Mouse (Mus musculus) spleen, adult 2 months (tissue): Measurements from ENCODE around the gene Sytl3. TPM values are rescaled to one million over a fixed set of nuclear protein-coding genes. Genes with fewer than 3 reads are reported as not detected.
"Not testable (repeated sequence)": the region's sequence is repeated elsewhere in the genome, so short reads cannot be mapped to it uniquely, and the experiment has no call there.

Experiments
- DNase-seq, 2 experiments: peaks; one replicate each; pipeline versions ENCODE4 v3.0.0 to v3.0.0-alpha.2; 2012 to 2021; ENCODE audit warnings: low spot score in 2 of 2, low read depth in 1 of 2
- H3K27ac ChIP-seq: fragments of 200-500 bp; 2 replicates; pipeline ENCODE4 v1.5.1; 2012; ENCODE audit warnings: low read length, inconsistent platforms; ENCODE audit not compliant: insufficient read depth
- H3K27me3 ChIP-seq: fragments of 200-500 bp; 2 replicates; pipeline ENCODE4 v1.6.1; 2012; ENCODE audit warnings: mild to moderate bottlenecking, moderate library complexity, low read length, inconsistent platforms; ENCODE audit not compliant: control insufficient read depth, insufficient read depth
- H3K36me3 ChIP-seq: fragments of 200-500 bp; 2 replicates; pipeline ENCODE4 v1.6.1; 2012; ENCODE audit warnings: mild to moderate bottlenecking, low read length, inconsistent platforms; ENCODE audit not compliant: control insufficient read depth, insufficient read depth
- H3K4me1 ChIP-seq: fragments of 200-500 bp; 2 replicates; pipeline ENCODE4 v1.6.1; 2011; ENCODE audit warnings: inconsistent platforms; ENCODE audit not compliant: control insufficient read depth, insufficient read depth, insufficient read length
- H3K4me3 ChIP-seq: fragments of 200-500 bp; 2 replicates; pipeline ENCODE4 v1.5.1; 2011; ENCODE audit warnings: mild to moderate bottlenecking, inconsistent platforms; ENCODE audit not compliant: insufficient read depth, insufficient read length; ENCODE audit errors: extremely low read depth
- CTCF ChIP-seq: fragments of 200-500 bp; IDR thresholded peaks from 2 replicates; pipeline ENCODE4 v1.5.1; 2011; ENCODE audit warnings: mild to moderate bottlenecking, inconsistent platforms; ENCODE audit not compliant: insufficient read depth, insufficient read length, insufficient replicate concordance; ENCODE audit errors: extremely low read depth
- POLR2A ChIP-seq: fragments of 200-500 bp; IDR thresholded peaks from 2 replicates; pipeline ENCODE4 v1.6.1; 2011; ENCODE audit warnings: low read depth, low read length, inconsistent platforms
- WGBS: fragments of 180-500 bp; shearing (Covaris S2); methylation state at CpG from one replicate; pipeline ENCODE4 v1.1.7; 2018; 5-methylcytosine and 5-hydroxymethylcytosine counted together
- polyA plus RNA-seq: library from polyadenylated mRNA; depleted of rRNA; stranded (reverse); fragments of >200 nt; gene quantifications from 2 replicates; pipeline ENCODE4 v1.2.3, GENCODE M21; 2012

Sytl3 gene
- polyA plus RNA-seq, 1 experiment: 3.8 TPM

DNA sequence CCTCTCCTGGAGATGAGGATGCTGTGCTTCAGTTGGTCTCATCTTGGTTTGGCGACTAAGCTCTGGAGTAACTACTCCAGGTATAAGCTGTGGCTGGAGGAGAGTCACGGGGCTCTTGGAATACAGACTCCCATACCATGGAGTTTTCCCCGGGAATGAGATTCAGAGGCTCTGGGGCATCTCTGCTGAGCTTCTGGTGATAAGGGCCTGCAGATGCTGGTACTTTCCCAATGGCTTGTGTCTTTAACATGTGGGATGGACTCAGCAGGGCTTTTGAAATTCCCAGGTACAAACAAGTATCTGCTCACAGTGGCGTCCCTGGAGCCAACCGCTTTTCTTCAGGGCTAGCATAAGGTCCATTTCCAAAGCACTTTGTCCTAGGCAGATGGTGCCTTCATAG is 48.5 kb downstream of the Sytl3 start:
- not testable (repeated sequence) for H3K36me3 ChIP-seq, H3K4me3 ChIP-seq, H3K27me3 ChIP-seq, H3K27ac ChIP-seq, H3K4me1 ChIP-seq, DNase-seq
- WGBS: 91% methylated on average over 5 of the region's 5 CpGs

GRCm38 (mm10) chr17:6708194-6708593 is 49.3 kb downstream of the Sytl3 start:
- not testable (repeated sequence) for H3K4me1 ChIP-seq, DNase-seq, H3K4me3 ChIP-seq, H3K27ac ChIP-seq, H3K36me3 ChIP-seq, H3K27me3 ChIP-seq
- 96% methylated on average over 2 of the region's 2 CpGs for WGBS

DNA sequence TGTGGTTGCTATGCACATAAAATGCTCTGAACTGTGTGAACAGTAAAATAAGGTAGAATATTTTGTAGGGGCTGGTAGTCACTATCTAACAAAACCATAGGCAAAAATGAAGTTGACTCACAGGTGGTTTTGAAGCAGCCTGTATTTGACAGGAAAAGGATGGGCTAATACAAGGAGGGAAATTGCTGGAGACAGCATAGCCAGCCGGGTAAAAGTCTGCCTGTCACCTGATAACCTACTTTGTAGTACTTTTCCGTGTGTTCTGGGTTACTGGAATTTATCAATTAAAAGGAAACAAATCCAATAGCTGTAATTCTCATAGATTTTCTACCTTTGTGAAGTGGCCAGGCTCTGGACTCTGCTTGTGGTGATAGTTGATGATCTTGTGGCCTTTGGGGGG is 54.6 kb downstream of the Sytl3 start:
- not testable (repeated sequence) for H3K4me3 ChIP-seq, H3K4me1 ChIP-seq, H3K27ac ChIP-seq, H3K27me3 ChIP-seq, H3K36me3 ChIP-seq, DNase-seq
- WGBS: 78% methylated on average over 2 of the region's 2 CpGs

GRCm38 (mm10) chr17:6713944-6714343 is 55.1 kb downstream of the Sytl3 start:
- WGBS: 83% methylated on average over 8 of the region's 8 CpGs
- H3K27me3 ChIP-seq, H3K27ac ChIP-seq, H3K36me3 ChIP-seq, H3K4me3 ChIP-seq, DNase-seq, H3K4me1 ChIP-seq: not testable (repeated sequence)

GRCm38 (mm10) chr17:6727996-6728610 is 69.2 kb downstream of the Sytl3 start:
- no peak overlapping the region for H3K27ac ChIP-seq
- H3K27me3 ChIP-seq: no peaks in the 10 kb centered on the region
- H3K4me1 ChIP-seq: no peaks in the 10 kb centered on the region
- no peak for DNase-seq
- H3K36me3 ChIP-seq: no peaks in the 10 kb centered on the region
- WGBS: 96% methylated on average over 12 of the region's 12 CpGs
- TF ChIP-seq CTCF (no peak), POLR2A (no peak)
- H3K4me3 ChIP-seq: no peak overlapping the region

GRCm38 (mm10) chr17:6729244-6729742 is 70.4 kb downstream of the Sytl3 start:
- 38% methylated on average over 6 of the region's 6 CpGs for WGBS
- no peaks in the 10 kb centered on the region for H3K36me3 ChIP-seq
- no peak for TF ChIP-seq CTCF
- TF ChIP-seq POLR2A: no peak
- H3K4me1 ChIP-seq: no peaks in the 10 kb centered on the region
- H3K27ac ChIP-seq: no peak overlapping the region
- H3K4me3 ChIP-seq: no peak overlapping the region
- no peak for DNase-seq
- no peaks in the 10 kb centered on the region for H3K27me3 ChIP-seq

DNA sequence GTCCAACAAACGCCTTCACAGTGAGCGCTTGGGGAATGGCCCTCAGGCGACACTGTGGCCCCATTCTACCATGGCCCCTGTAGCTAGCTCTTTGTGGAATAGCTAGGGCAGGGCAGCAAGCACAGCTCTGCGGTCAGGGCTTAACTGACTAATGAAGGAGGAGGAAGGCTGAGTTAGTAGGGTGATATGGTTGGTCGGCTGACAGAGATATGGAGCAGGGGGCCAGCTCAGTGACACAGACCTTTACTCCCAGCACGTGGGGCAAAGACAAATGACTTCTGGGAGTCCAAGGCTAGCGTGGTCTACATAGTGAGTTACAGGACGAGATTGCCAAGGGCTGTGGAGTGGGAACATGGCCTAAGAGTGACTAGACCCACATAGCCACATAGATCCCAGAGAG is 72.2 kb downstream of the Sytl3 start:
- no peaks in the 10 kb centered on the region for H3K36me3 ChIP-seq
- TF ChIP-seq POLR2A (no peak), CTCF (no peak)
- no peak for DNase-seq
- H3K27ac ChIP-seq: no peak overlapping the region
- no peaks in the 10 kb centered on the region for H3K4me1 ChIP-seq
- no peaks in the 10 kb centered on the region for H3K27me3 ChIP-seq
- 87% methylated on average over 8 of the region's 8 CpGs for WGBS
- no peak overlapping the region for H3K4me3 ChIP-seq

- TF ChIP-seq POLR2A: no peak
- TF ChIP-seq CTCF: no peak
Measured at GRCm38 (mm10) chr17:6731634-6732033, 72.7 kb downstream of the Sytl3 start.

More at GRCm38 (mm10) chr17:6731634-6732033, 72.7 kb downstream of the Sytl3 start:
- no peaks in the 10 kb centered on the region for H3K36me3 ChIP-seq
- 93% methylated on average over 12 of the region's 12 CpGs for WGBS
- DNase-seq: no peak
- H3K4me1 ChIP-seq: no peaks in the 10 kb centered on the region
- no peak overlapping the region for H3K27ac ChIP-seq
- H3K4me3 ChIP-seq: no peak overlapping the region
- H3K27me3 ChIP-seq: no peaks in the 10 kb centered on the region
